Mouse (Mus musculus) E14TG2a.4 (cell line): ENCODE measurements around the gene Plekhm2.

Source experiments
- H3K27me3 ChIP-seq: 2 replicates; pipeline ENCODE4 v1.6.1; 2014; ENCODE audit warnings: low read length, control low read depth; ENCODE audit not compliant: insufficient read depth
- H3K36me3 ChIP-seq: 2 replicates; pipeline ENCODE4 v1.6.1; 2014; ENCODE audit warnings: low read length, control low read depth; ENCODE audit not compliant: insufficient read depth
- H3K4me1 ChIP-seq: replicated peaks from 2 replicates; pipeline ENCODE4 v1.6.1; 2014; ENCODE audit warnings: low read depth, low read length, control low read depth
- H3K4me3 ChIP-seq: replicated peaks from 2 replicates; pipeline ENCODE4 v1.5.1; 2014; ENCODE audit warnings: mild to moderate bottlenecking, low read length
- H3K9me3 ChIP-seq: 2 replicates; pipeline ENCODE4 v1.6.1; 2014; ENCODE audit warnings: low read length, control low read depth
- CTCF ChIP-seq: conservative IDR thresholded peaks from 2 replicates; pipeline ENCODE4 v1.5.1; 2014; ENCODE audit warnings: low read length
- NANOG ChIP-seq: IDR thresholded peaks from 2 replicates; pipeline ENCODE4 v1.6.1; 2014; ENCODE audit warnings: borderline replicate concordance, low read length, mixed read lengths
- POU5F1 ChIP-seq: IDR thresholded peaks from 2 replicates; pipeline ENCODE4 v1.6.1; 2014; ENCODE audit warnings: low read length, borderline replicate concordance

Gene Plekhm2

GRCm38 (mm10) chr4:141655908-141656608 lies 8.6 kb downstream of the Plekhm2 start:
- TF ChIP-seq POU5F1 (no peak), CTCF (no peak)
- peaks cover 3% of the 10 kb centered on the region; the same call in 1 of the 2 replicates for H3K36me3 ChIP-seq
- H3K27me3 ChIP-seq: no peaks in the 10 kb centered on the region
- peaks cover 34% of the 10 kb centered on the region for H3K4me1 ChIP-seq
- no peak overlapping the region for H3K4me3 ChIP-seq
- no peaks in the 10 kb centered on the region for H3K9me3 ChIP-seq

DNA sequence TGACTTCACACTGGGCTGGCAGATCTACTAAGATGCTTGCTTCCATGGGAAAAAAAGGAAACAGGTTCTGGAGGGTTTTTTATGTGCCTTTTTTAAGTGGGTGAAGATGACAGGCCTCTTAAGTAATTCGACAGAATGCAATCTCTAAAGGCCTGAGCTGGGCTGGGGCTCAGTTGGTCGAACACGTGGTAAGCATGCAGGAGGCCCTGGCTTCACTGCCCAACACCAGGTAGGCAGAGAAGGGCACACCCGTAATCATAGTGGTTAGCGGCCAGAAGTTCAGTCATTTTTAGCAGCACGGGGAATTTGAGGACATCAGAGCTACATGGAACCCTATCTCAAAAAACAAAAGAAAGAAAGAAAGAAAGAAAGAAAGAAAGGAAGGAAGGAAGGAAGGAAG lies 10.2 kb downstream of the Plekhm2 start:
- H3K27me3 ChIP-seq: no peaks in the 10 kb centered on the region
- no peaks in the 10 kb centered on the region for H3K9me3 ChIP-seq
- H3K36me3 ChIP-seq: peaks cover 3% of the 10 kb centered on the region; the same call in 1 of the 2 replicates
- no peak overlapping the region for H3K4me3 ChIP-seq
- peaks cover 25% of the 10 kb centered on the region for H3K4me1 ChIP-seq
- no peak for TF ChIP-seq NANOG
- no peak for TF ChIP-seq POU5F1
- no peak for TF ChIP-seq CTCF

- H3K36me3 ChIP-seq: no peaks in the 10 kb centered on the region; the same call in 1 of the 2 replicates
- TF ChIP-seq CTCF (no peak), NANOG (no peak), POU5F1 (no peak)
- no peak overlapping the region for H3K4me3 ChIP-seq
- H3K27me3 ChIP-seq: no peaks in the 10 kb centered on the region
- peaks cover 23% of the 10 kb centered on the region for H3K4me1 ChIP-seq
- H3K9me3 ChIP-seq: no peaks in the 10 kb centered on the region
Observed at GRCm38 (mm10) chr4:141653813-141654212, 10.9 kb downstream of the Plekhm2 start.

- no peaks in the 10 kb centered on the region; the same call in 1 of the 2 replicates for H3K36me3 ChIP-seq
- no peak for TF ChIP-seq NANOG
- no peak for TF ChIP-seq POU5F1
- TF ChIP-seq CTCF: no peak
- peaks cover 23% of the 10 kb centered on the region for H3K4me1 ChIP-seq
- H3K27me3 ChIP-seq: no peaks in the 10 kb centered on the region
- no peaks in the 10 kb centered on the region for H3K9me3 ChIP-seq
- no peak overlapping the region for H3K4me3 ChIP-seq
Observed at GRCm38 (mm10) chr4:141653044-141653443, 11.7 kb downstream of the Plekhm2 start.

DNA sequence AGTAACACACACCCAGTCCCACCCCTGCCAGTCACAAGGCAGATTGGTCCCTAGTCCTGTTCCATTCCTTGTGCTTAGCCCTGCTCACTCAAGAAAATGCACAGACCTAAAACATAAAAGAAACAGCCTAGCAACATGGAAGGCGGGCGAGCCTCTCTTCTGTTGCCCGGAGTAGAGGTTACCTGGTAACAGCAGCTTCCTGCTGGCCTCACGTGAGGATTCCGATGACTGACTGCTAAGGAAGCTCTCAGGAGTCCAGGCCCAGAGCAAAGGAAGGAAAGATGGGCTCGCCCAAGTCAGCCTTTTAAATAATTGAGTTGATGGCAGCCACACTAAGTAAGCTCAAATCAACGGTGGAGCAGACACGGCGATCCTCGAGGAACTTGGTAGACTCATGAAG lies 12.8 kb downstream of the Plekhm2 start:
- H3K4me1 ChIP-seq: peaks cover 23% of the 10 kb centered on the region
- no peaks in the 10 kb centered on the region for H3K9me3 ChIP-seq
- H3K27me3 ChIP-seq: no peaks in the 10 kb centered on the region
- H3K4me3 ChIP-seq: peak overlapping the region; percentile 33; the same call in 1 of the 2 replicates
- no peaks in the 10 kb centered on the region for H3K36me3 ChIP-seq
- TF ChIP-seq POU5F1 (no peak), CTCF (no peak), NANOG (no peak)

DNA sequence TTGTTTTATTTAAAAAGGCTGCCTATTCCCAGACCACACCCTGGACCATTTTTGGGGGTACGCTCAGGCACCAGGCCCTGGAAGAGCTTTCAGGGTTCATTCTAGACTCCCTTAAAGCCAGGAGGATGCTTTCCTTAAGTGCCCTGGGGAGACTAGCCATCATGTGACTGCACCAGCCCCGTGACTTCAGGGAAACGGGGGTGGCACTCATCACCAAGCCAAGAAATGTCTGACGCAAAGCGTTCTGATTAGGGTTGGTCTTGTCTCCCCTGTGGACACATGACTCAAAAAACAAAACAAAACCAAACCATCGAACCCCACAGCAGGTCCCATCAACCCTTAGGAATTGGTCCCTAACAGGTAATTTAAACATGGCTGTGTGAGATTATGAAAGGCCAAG lies 13.4 kb downstream of the Plekhm2 start:
- no peaks in the 10 kb centered on the region for H3K36me3 ChIP-seq
- no peak for TF ChIP-seq CTCF
- TF ChIP-seq NANOG: no peak
- no peak for TF ChIP-seq POU5F1

DNA sequence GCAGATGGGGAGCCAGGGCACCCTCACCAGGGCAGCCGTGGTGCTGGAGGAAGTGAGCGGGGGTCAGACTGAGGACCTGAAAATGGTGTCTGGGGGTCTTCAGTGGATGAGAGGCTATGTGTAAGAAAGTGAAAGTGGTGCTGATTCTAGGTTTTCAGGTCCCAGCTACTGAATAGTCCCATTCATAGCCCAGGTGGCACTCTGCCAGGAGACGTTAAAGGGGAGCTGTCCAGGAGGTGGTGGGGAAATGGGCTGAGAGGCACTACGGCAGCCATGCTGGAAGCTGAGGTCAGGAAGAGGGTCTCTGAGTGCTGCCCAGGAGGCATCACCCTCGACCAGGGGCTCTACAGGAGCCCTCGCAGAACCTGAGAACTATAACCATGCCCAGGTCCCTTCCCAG lies 15.5 kb downstream of the Plekhm2 start:
- Histone ChIP-seq H3K4me3 (no peak overlapping the region), H3K9me3 (no peaks in the 10 kb centered on the region), H3K27me3 (no peaks in the 10 kb centered on the region), H3K36me3 (no peaks in the 10 kb centered on the region), H3K4me1 (peaks cover 15% of the 10 kb centered on the region)
- TF ChIP-seq CTCF (no peak), NANOG (no peak), POU5F1 (no peak)

More for the DNA sequence above, 13.4 kb downstream of the Plekhm2 start:
- H3K4me1 ChIP-seq: peaks cover 22% of the 10 kb centered on the region
- no peaks in the 10 kb centered on the region for H3K9me3 ChIP-seq
- H3K4me3 ChIP-seq: no peak overlapping the region
- no peaks in the 10 kb centered on the region for H3K27me3 ChIP-seq

GRCm38 (mm10) chr4:141648262-141648661 lies 16.4 kb downstream of the Plekhm2 start:
- no peaks in the 10 kb centered on the region for H3K9me3 ChIP-seq
- H3K4me3 ChIP-seq: no peak overlapping the region
- no peaks in the 10 kb centered on the region for H3K36me3 ChIP-seq
- H3K27me3 ChIP-seq: no peaks in the 10 kb centered on the region
- TF ChIP-seq POU5F1 (no peak), CTCF (no peak), NANOG (no peak)
- H3K4me1 ChIP-seq: peaks cover 18% of the 10 kb centered on the region

- no peaks in the 10 kb centered on the region for H3K36me3 ChIP-seq
- TF ChIP-seq NANOG: no peak
- no peak for TF ChIP-seq CTCF
- TF ChIP-seq POU5F1: no peak
- no peaks in the 10 kb centered on the region for H3K9me3 ChIP-seq
- no peaks in the 10 kb centered on the region for H3K27me3 ChIP-seq
- H3K4me3 ChIP-seq: no peak overlapping the region
- peaks cover 20% of the 10 kb centered on the region for H3K4me1 ChIP-seq
Observed at GRCm38 (mm10) chr4:141647187-141647586, 17.5 kb downstream of the Plekhm2 start.
